Mouse (Mus musculus): ENCODE measurements around the gene Nr3c2. TPM values are rescaled to one million over a fixed set of nuclear protein-coding genes. Genes with fewer than 3 reads are reported as not detected.

The Nr3c2 gene
- polyA plus RNA-seq, 1 experiment from 2014 or later: 5.0 TPM

DNA sequence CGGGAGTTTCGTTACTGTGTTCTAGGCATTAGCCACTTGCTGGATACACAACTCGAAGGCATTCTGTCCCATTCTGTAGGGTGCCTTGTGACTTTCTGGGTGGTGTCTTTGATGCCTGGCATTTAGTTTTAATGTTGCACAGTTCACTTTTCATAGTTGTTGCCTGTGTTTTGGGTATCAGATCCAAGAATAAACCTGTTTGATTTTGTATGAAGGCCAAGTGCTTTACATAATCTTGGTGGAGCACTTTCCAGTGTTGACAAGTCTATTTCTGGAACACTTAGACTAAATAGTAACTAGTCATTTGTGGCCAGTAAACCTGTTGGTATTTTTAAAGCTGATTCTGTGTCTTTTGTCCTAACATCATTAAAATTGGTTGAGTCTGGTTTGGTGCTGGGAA, 333.2 kb downstream of the Nr3c2 start:
- ATAC-seq (ENCODE audit: insufficient number of reproducible peaks, low FRiP score, low TSS enrichment, low read depth): no peak
- H3K4me2 ChIP-seq: no peak overlapping the region
- no peaks in the 10 kb centered on the region for H3K36me3 ChIP-seq
- 70% methylated on average over 3 of the region's 3 CpGs for whole genome bisulfite sequencing
- H3K9me3 ChIP-seq: no peaks in the 10 kb centered on the region
- H3K27ac ChIP-seq: no peak overlapping the region
- no peaks in the 10 kb centered on the region for H3K27me3 ChIP-seq
- no peak overlapping the region for H3K9ac ChIP-seq
- H3K4me1 ChIP-seq: peaks cover 12% of the 10 kb centered on the region; the same call in 1 of the 2 replicates
- H3K4me3 ChIP-seq: no peak overlapping the region

DNA sequence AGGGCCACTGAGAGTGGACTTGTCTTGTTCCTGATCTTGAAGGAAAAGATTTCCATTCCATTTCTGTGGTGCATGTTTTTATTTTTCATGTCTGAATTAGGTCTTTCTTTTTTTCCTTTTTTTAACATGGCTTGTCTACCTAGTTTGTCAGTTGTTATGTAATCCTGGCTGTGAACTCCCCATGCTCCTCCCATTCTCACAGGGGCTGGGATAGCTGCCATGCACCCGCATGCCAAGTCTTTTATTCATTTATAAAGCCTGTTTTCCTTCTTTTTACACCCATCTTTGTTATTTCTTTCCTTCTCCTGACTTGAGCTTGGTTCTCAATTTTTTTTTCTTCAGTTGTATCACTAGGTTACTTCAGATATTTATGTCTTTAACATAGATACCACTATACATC, 337.5 kb downstream of the Nr3c2 start:
- H3K27ac ChIP-seq: no peak overlapping the region
- 73% methylated on average over 1 of the region's 1 CpGs for WGBS
- no peak overlapping the region for H3K4me3 ChIP-seq
- H3K9me3 ChIP-seq: no peaks in the 10 kb centered on the region
- H3K36me3 ChIP-seq: no peaks in the 10 kb centered on the region
- no peaks in the 10 kb centered on the region for H3K27me3 ChIP-seq
- peaks cover 7% of the 10 kb centered on the region; the same call in 1 of the 2 replicates for H3K4me1 ChIP-seq
- no peak overlapping the region for H3K4me2 ChIP-seq
- no peak overlapping the region for H3K9ac ChIP-seq
- no peak for ATAC-seq (ENCODE audit: insufficient number of reproducible peaks, low FRiP score, low TSS enrichment, low read depth)

DNA sequence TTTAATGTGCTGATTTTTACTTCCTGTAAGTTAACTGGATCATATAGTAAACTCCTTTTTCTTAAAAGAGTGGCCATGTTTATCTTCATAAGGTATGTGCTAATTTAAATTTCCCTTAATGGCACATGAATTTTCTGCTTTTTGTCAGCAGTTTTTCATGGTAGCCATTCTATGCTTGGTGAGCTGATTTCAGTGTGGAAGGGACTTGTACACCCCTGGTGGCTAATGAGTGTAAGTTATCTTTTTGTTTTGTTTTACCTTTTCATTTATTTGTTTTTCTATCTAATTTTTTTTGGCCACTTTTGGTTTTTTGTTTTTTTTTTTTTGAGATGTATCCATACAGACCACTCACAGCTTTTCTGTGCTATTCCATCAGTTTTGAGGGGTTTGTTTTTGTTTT, 340.2 kb downstream of the Nr3c2 start:
- Histone ChIP-seq H3K36me3 (0 out of 2 replicates have a peak, but pooled peaks cover 4% of the 10 kb centered on the region), H3K27ac (no peak overlapping the region), H3K4me2 (no peak overlapping the region), H3K27me3 (no peaks in the 10 kb centered on the region), H3K9ac (no peak overlapping the region), H3K9me3 (no peaks in the 10 kb centered on the region), H3K4me1 (no peaks in the 10 kb centered on the region), H3K4me3 (no peak overlapping the region)
- no peak for ATAC-seq (ENCODE audit: insufficient number of reproducible peaks, low FRiP score, low TSS enrichment, low read depth)

DNA sequence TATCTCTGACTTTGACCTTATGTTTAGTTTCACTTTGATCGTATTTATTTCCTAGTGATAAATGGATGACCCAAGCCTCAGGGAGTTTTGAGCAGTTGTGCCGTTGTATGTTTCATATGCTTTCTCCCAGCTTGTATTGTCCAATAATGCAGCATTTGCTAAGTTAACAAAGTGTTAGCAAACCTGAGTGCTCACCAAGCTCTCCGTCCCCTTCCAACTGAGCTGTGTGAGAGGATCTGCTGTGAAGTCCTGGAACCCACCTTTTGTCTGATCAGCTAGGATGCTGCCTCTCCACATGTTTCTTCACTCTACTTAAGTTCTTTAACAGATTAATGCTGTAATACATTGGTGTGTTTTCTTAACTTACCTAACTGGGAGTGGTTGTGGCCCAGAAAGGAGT, 342.1 kb downstream of the Nr3c2 start:
- Histone ChIP-seq H3K27me3 (no peaks in the 10 kb centered on the region), H3K4me3 (no peak overlapping the region), H3K9me3 (no peaks in the 10 kb centered on the region), H3K27ac (no peak overlapping the region), H3K4me2 (no peak overlapping the region), H3K36me3 (peaks cover 8% of the 10 kb centered on the region; the same call in 1 of the 2 replicates), H3K9ac (no peak overlapping the region), H3K4me1 (no peaks in the 10 kb centered on the region)
- 94% methylated on average over 3 of the region's 3 CpGs for WGBS
- ATAC-seq (ENCODE audit: insufficient number of reproducible peaks, low FRiP score, low TSS enrichment, low read depth): no peak

DNA sequence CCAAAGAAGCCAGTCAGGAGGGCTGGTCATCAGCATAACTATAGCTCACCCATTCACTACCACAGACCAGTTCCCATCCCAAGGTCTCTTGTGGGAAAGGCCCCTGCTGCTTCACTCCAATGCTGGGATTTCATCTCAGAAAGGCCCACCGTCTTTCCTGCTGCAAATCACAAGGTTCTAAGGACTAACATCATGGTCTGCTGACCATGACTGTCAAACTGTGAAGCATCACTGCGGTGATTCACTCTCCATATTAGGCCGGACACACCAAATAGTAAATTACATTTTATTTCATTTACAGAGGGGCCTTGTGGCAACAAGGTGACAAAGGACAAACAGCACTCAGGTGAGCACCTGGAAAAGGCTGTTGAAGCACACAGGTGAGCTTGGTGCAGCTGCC, 350.9 kb downstream of the Nr3c2 start:
- Histone ChIP-seq H3K4me2 (no peak overlapping the region), H3K9ac (no peak overlapping the region), H3K4me3 (no peak overlapping the region), H3K9me3 (no peaks in the 10 kb centered on the region), H3K27ac (no peak overlapping the region), H3K4me1 (no peaks in the 10 kb centered on the region), H3K36me3 (peaks cover 43% of the 10 kb centered on the region), H3K27me3 (no peaks in the 10 kb centered on the region)
- WGBS: 91% methylated on average over 3 of the region's 3 CpGs
- no peak for ATAC-seq (ENCODE audit: insufficient number of reproducible peaks, low FRiP score, low TSS enrichment, low read depth)

DNA sequence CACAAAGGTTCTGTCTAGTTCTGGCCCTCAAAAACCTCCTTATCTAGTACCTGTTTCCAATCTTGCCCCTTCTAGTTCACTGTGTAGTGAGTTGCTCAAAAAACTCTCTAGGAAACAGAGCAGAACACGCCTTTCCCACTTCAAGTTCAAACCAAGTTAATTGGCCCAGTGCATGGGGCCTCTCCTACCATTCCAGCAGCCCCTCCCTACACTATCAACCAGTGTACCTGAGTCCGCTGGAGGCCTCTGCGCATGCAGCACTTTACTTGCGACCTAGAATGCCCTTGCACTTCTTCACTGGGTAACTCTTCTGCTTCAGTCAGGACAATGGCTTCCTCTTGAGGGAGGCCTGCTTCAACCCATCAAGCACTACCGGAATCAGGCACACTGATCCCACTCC, 351.9 kb downstream of the Nr3c2 start:
- Histone ChIP-seq H3K4me2 (no peak overlapping the region), H3K27me3 (no peaks in the 10 kb centered on the region), H3K36me3 (peaks cover 48% of the 10 kb centered on the region), H3K9me3 (no peaks in the 10 kb centered on the region), H3K27ac (no peak overlapping the region), H3K4me3 (no peak overlapping the region), H3K9ac (no peak overlapping the region), H3K4me1 (no peaks in the 10 kb centered on the region)
- ATAC-seq (ENCODE audit: insufficient number of reproducible peaks, low FRiP score, low TSS enrichment, low read depth): no peak
- WGBS: 93% methylated on average over 5 of the region's 5 CpGs

DNA sequence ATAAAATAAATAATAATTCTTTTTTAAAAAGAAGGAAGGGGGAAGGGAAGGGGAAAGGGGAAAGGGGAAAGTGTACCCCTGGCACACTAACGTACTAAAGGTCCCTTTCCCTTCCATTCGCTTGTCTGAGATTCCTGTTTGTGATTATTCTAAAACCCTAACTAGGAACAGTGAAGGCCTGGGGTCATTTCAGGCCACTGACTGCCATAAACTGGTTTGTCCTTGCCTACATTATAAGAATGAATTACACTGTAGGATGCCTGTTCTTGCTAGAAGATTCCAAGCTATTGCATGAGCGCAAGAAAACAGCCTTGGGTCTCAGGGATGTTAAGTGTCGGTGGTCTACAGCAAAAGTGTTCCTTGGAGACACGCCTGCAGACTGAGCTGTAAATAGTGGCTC, 355.2 kb downstream of the Nr3c2 start:
- Histone ChIP-seq H3K9me3 (no peaks in the 10 kb centered on the region), H3K4me3 (no peak overlapping the region), H3K27ac (no peak overlapping the region), H3K27me3 (no peaks in the 10 kb centered on the region), H3K4me1 (no peaks in the 10 kb centered on the region), H3K4me2 (no peak overlapping the region), H3K9ac (no peak overlapping the region), H3K36me3 (peaks cover 44% of the 10 kb centered on the region)
- ATAC-seq (ENCODE audit: insufficient number of reproducible peaks, low FRiP score, low TSS enrichment, low read depth): no peak
- WGBS: 58% methylated on average over 5 of the region's 5 CpGs

DNA sequence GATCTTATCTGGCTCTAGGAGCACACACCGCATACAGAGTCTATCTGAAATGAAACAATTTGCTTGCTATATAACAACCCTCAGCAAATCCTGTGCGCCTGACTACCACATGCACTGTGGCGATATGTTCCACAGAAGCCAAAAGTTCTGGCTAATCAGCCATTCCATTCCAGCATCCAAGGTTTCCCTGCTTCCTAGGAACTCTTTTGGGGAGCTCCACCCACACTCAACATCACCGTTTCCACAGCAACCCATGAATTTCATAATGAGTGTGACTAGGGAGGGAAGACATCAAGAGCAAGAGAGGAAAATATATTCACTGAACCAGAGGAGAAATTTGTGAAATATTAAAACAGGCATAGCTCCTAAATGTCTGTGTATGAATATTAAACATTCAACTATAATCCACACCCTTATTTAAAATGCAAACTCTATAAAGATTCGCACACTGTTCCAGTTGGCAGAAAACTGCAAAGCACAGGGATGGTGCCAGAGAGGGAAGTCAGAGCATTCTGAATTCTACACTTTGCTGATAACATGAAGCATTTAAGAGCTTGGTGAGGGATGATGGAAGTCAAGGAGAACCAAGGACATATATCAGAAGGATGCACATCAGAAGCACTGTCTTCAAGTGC, 357.3 kb downstream of the Nr3c2 start:
- Histone ChIP-seq H3K4me2 (no peak overlapping the region), H3K36me3 (peaks cover 35% of the 10 kb centered on the region), H3K4me3 (no peak overlapping the region), H3K9ac (no peak overlapping the region), H3K9me3 (no peaks in the 10 kb centered on the region), H3K27ac (no peak overlapping the region), H3K4me1 (no peaks in the 10 kb centered on the region), H3K27me3 (no peaks in the 10 kb centered on the region)
- 89% methylated on average over 5 of the region's 5 CpGs for WGBS
- ATAC-seq (ENCODE audit: insufficient number of reproducible peaks, low FRiP score, low TSS enrichment, low read depth): no peak

DNA sequence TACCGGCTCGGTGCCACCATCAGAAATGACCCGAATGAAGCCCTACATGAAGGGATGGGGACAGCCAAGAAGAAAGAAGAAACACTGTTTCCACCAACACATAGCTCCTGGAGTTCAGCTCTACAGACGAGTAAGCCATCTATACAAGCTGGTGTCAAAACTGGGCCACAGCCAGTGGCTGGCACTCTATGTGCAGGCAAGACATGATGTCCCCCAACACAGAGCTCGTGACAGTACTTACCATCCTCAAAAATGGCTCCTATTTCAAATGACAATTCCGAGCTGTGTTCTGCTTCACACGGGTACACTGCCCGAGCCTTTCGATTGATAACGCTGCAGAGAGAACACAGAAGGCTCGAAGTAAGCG, 357.8 kb downstream of the Nr3c2 start:
- Histone ChIP-seq H3K4me2 (no peak overlapping the region), H3K4me3 (no peak overlapping the region), H3K27ac (no peak overlapping the region), H3K4me1 (0 out of 2 replicates have a peak, but pooled peaks cover under 1% of the 10 kb centered on the region), H3K36me3 (peaks cover 35% of the 10 kb centered on the region), H3K27me3 (no peaks in the 10 kb centered on the region), H3K9me3 (no peaks in the 10 kb centered on the region), H3K9ac (no peak overlapping the region)
- 91% methylated on average over 12 of the region's 12 CpGs for WGBS
- no peak for ATAC-seq (ENCODE audit: insufficient number of reproducible peaks, low FRiP score, low TSS enrichment, low read depth)

DNA sequence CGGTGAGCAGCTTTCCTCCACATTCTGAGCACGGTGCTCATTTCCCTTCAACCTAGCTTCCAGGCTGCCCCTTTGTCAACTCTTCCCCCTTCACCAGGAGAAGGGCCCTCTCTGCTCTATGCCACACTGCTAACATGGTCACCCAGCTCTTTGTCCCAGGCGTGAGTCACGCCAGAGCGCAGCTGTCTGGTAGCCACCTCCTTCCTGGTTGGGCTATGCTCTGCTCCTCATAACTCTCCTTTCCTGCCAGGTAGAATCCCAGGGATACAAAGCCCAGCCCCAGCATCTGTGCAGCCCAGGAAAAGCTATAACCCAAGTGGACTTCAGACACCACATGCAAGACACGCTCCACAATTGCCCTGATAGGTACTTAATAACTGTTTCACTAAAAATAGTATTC, 362.0 kb downstream of the Nr3c2 start:
- no peaks in the 10 kb centered on the region for H3K9me3 ChIP-seq
- no peak overlapping the region for H3K27ac ChIP-seq
- ATAC-seq (ENCODE audit: insufficient number of reproducible peaks, low FRiP score, low TSS enrichment, low read depth): no peak
- H3K36me3 ChIP-seq: peaks cover 25% of the 10 kb centered on the region
- 91% methylated on average over 6 of the region's 6 CpGs for WGBS
- no peak overlapping the region for H3K4me3 ChIP-seq
- no peak overlapping the region for H3K9ac ChIP-seq
- H3K27me3 ChIP-seq: no peaks in the 10 kb centered on the region
- H3K4me2 ChIP-seq: no peak overlapping the region
- H3K4me1 ChIP-seq: peaks cover 8% of the 10 kb centered on the region

DNA sequence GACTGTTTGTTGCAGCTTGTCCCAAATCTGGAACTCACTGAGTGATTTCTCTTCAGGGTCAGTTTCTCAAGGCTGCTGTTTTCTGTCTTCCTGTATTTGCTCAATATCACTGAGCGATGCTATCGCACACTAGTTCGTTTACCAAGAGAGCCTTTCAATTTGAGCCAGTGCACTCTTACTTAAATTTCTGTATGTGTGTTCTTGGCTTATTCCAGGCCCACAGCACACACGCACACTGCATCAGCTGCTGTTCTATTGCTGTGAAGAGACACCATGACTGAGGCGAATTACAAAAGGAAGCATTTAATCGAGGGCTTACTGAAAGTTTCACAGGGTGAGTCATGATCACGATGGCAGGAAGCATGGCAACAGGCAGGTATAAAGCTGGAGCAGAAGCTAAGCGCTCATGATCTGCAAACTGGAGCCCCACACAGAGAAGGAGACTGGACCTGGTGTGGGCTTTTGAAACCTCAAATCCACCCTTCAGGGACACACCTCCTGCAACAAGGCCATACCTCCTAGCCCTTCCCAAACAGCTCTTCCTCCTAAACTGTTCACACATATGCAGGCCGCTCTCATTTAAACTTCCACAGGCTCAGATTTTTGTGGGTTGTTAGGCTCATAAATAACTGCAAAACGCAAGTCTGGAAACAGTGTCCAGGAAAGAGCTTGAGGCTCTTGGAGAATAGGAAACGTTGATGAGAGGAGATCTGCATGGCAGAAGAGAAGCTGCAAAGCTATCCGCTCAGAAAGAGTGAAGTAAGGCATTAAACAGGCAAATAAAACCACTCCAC, 363.2 kb downstream of the Nr3c2 start:
- H3K9me3 ChIP-seq: no peaks in the 10 kb centered on the region
- H3K4me1 ChIP-seq: peaks cover 8% of the 10 kb centered on the region
- H3K4me3 ChIP-seq: no peak overlapping the region
- H3K4me2 ChIP-seq: no peak overlapping the region
- no peak overlapping the region for H3K9ac ChIP-seq
- WGBS: 61% methylated on average over 12 of the region's 12 CpGs
- H3K27me3 ChIP-seq: no peaks in the 10 kb centered on the region
- H3K27ac ChIP-seq: no peak overlapping the region
- peaks cover 16% of the 10 kb centered on the region for H3K36me3 ChIP-seq
- no peak; the same call in 1 of the 2 replicates for ATAC-seq (ENCODE audit: insufficient number of reproducible peaks, low FRiP score, low TSS enrichment, low read depth)

DNA sequence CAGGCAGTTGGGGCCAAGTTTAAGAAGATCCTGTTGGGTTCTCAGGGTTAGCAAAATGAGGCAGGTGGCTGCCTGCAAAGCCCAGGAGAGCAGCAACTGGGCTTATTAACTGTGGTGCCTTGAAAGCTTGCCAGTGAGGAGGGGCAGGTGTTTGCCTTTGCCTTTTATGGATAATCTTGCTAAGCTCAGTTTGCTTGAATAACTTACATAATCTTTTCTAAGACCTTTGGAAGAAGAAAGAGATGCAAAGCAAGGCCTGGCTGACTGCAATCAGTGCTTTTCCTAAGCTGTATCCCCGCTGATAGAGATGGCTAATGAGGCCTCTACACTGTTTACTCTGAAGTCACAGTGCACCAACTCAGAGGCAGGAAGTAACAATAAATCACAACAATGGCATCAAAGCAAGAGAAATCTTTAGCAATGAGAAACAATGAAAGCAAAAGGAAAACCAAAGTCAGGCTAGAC, 368.7 kb downstream of the Nr3c2 start:
- Histone ChIP-seq H3K4me2 (no peak overlapping the region), H3K4me1 (peaks cover 4% of the 10 kb centered on the region; the same call in 1 of the 2 replicates), H3K27ac (no peak overlapping the region), H3K9me3 (no peaks in the 10 kb centered on the region), H3K9ac (no peak overlapping the region), H3K27me3 (no peaks in the 10 kb centered on the region), H3K36me3 (0 out of 2 replicates have a peak, but pooled peaks cover 6% of the 10 kb centered on the region), H3K4me3 (no peak overlapping the region)
- 44% methylated on average over 1 of the region's 1 CpGs for WGBS
- ATAC-seq (ENCODE audit: insufficient number of reproducible peaks, low FRiP score, low TSS enrichment, low read depth): no peak
